Mouse (Mus musculus) CH12.LX (cell line): ENCODE data around the gene I830077J02Rik. TPM values are rescaled to one million over a fixed set of nuclear protein-coding genes. Genes with fewer than 3 reads are reported as not detected.

Source experiments
- DNase-seq: peaks from one replicate; pipeline ENCODE4 v3.0.0-alpha.2; 2013; ENCODE audit errors: extremely low read depth
- H3K27ac ChIP-seq: 2 replicates; pipeline ENCODE4 v1.5.1; 2012; ENCODE audit warnings: low read depth, mild to moderate bottlenecking, control low read depth, moderate library complexity; ENCODE audit not compliant: insufficient read depth
- H3K27me3 ChIP-seq: replicated peaks from 2 replicates; pipeline ENCODE3; 2012; ENCODE audit warnings: inconsistent platforms
- H3K36me3 ChIP-seq, 2 experiments: replicated peaks in 1 of 2; 2 replicates each; pipeline versions ENCODE3 to v1.6.1; 2012; ENCODE audit warnings: inconsistent platforms in 1 of 2, low read length in 1 of 2, mild to moderate bottlenecking in 1 of 2, mixed read lengths in 1 of 2, moderate library complexity in 1 of 2; ENCODE audit not compliant: control insufficient read depth in 1 of 2, insufficient read depth in 1 of 2
- H3K4me1 ChIP-seq, 2 experiments: 2 replicates each; pipeline ENCODE4 v1.6.1; 2012; ENCODE audit warnings: inconsistent platforms in 1 of 2, moderate library complexity in 1 of 2; ENCODE audit not compliant: insufficient read depth in 2 of 2, control insufficient read depth in 1 of 2
- H3K4me2 ChIP-seq: 2 replicates; pipeline ENCODE4 v1.6.1; 2012; ENCODE audit warnings: low read depth, mild to moderate bottlenecking, control low read depth; ENCODE audit not compliant: poor library complexity, insufficient read depth, severe bottlenecking
- H3K4me3 ChIP-seq, 3 experiments: fragments of 150-350 bp in 1 of 3; sonication (generic) in 1 of 3; replicated peaks in 1 of 3; 2 replicates each; pipeline versions ENCODE3 to v1.5.1; 2011 to 2012; ENCODE audit warnings: low read depth in 2 of 3, low read length in 2 of 3, mild to moderate bottlenecking in 2 of 3, moderate library complexity in 2 of 3, control low read depth in 1 of 3, improper control_type of control experiment in 1 of 3, inconsistent platforms in 1 of 3, mixed read lengths in 1 of 3; ENCODE audit not compliant: poor library complexity in 1 of 3
- H3K79me2 ChIP-seq: replicated peaks from 2 replicates; pipeline ENCODE4 v1.6.1; 2012; ENCODE audit warnings: mild to moderate bottlenecking, moderate library complexity; ENCODE audit not compliant: control insufficient read depth, poor library complexity, insufficient read depth, severe bottlenecking; ENCODE audit errors: extremely low read depth
- H3K9ac ChIP-seq: 2 replicates; pipeline ENCODE4 v1.6.1; 2012; ENCODE audit warnings: low read depth, mild to moderate bottlenecking, control low read depth, moderate library complexity; ENCODE audit not compliant: insufficient read depth
- H3K9me3 ChIP-seq: replicated peaks from 2 replicates; pipeline ENCODE3; 2012; ENCODE audit warnings: low read length, inconsistent platforms, mixed read lengths
- BHLHE40 ChIP-seq: IDR thresholded peaks from 2 replicates; pipeline ENCODE4 v1.6.1; 2011; ENCODE audit warnings: mild to moderate bottlenecking, low read depth, low read length, improper control_type of control experiment
- CHD2 ChIP-seq: IDR thresholded peaks from 2 replicates; pipeline ENCODE4 v1.6.1; 2011; ENCODE audit warnings: low read length, improper control_type of control experiment
- CTCF ChIP-seq, 2 experiments: IDR thresholded peaks in 1 of 2; conservative IDR thresholded peaks in 1 of 2; 2 replicates each; pipeline ENCODE4 v1.5.1; 2011 to 2012; ENCODE audit warnings: low read depth in 2 of 2, low read length in 2 of 2, improper control_type of control experiment in 1 of 2, inconsistent platforms in 1 of 2, mild to moderate bottlenecking in 1 of 2, moderate library complexity in 1 of 2
- E2F4 ChIP-seq: IDR thresholded peaks from 2 replicates; pipeline ENCODE4 v1.6.1; 2011; ENCODE audit warnings: low read depth, low read length, improper control_type of control experiment; ENCODE audit not compliant: insufficient replicate concordance
- ELF1 ChIP-seq: IDR thresholded peaks from 2 replicates; pipeline ENCODE4 v1.6.1; 2014; ENCODE audit warnings: low read depth, mild to moderate bottlenecking, inconsistent platforms, low read length, improper control_type of control experiment
- EP300 ChIP-seq: IDR thresholded peaks from 2 replicates; pipeline ENCODE4 v1.6.1; 2011; ENCODE audit warnings: low read length, improper control_type of control experiment
- ETS1 ChIP-seq: conservative IDR thresholded peaks from 2 replicates; pipeline ENCODE4 v1.6.1; 2012; ENCODE audit warnings: low read depth, mild to moderate bottlenecking, inconsistent platforms, low read length, improper control_type of control experiment, moderate library complexity
- GABPA ChIP-seq: IDR thresholded peaks from 2 replicates; pipeline ENCODE4 v1.6.1; 2012; ENCODE audit warnings: low read depth, low read length, improper control_type of control experiment, inconsistent platforms; ENCODE audit not compliant: insufficient replicate concordance
- HCFC1 ChIP-seq: IDR thresholded peaks from 2 replicates; pipeline ENCODE4 v1.6.1; 2012; ENCODE audit warnings: low read depth, mild to moderate bottlenecking, inconsistent platforms, low read length, improper control_type of control experiment
- IRF4 ChIP-seq: IDR thresholded peaks from 2 replicates; pipeline ENCODE4 v1.6.1; 2014; ENCODE audit warnings: low read depth, mild to moderate bottlenecking, inconsistent platforms, low read length, improper control_type of control experiment
- JUND ChIP-seq: conservative IDR thresholded peaks from 2 replicates; pipeline ENCODE4 v1.6.1; 2011; ENCODE audit warnings: low read depth, low read length, improper control_type of control experiment
- KAT2A ChIP-seq: IDR thresholded peaks from 2 replicates; pipeline ENCODE4 v1.6.1; 2012; ENCODE audit warnings: low read length, improper control_type of control experiment, inconsistent platforms; ENCODE audit not compliant: insufficient replicate concordance
- MAFK ChIP-seq: IDR thresholded peaks from 2 replicates; pipeline ENCODE4 v1.6.1; 2011; ENCODE audit warnings: low read length, improper control_type of control experiment; ENCODE audit not compliant: insufficient replicate concordance
- MAX ChIP-seq: IDR thresholded peaks from 2 replicates; pipeline ENCODE4 v1.6.1; 2011; ENCODE audit warnings: low read length, improper control_type of control experiment
- MAZ ChIP-seq: IDR thresholded peaks from 2 replicates; pipeline ENCODE4 v1.6.1; 2012; ENCODE audit warnings: low read depth, mild to moderate bottlenecking, inconsistent platforms, low read length, improper control_type of control experiment, moderate library complexity
- MEF2A ChIP-seq: IDR thresholded peaks from 2 replicates; pipeline ENCODE4 v1.6.1; 2014; ENCODE audit warnings: low read depth, mild to moderate bottlenecking, inconsistent platforms, low read length, improper control_type of control experiment, borderline replicate concordance
- NELFE ChIP-seq: IDR thresholded peaks from 2 replicates; pipeline ENCODE4 v1.6.1; 2011; ENCODE audit warnings: low read depth, low read length, improper control_type of control experiment
- RAD21 ChIP-seq: IDR thresholded peaks from 2 replicates; pipeline ENCODE4 v1.6.1; 2011; ENCODE audit warnings: low read depth, mild to moderate bottlenecking, low read length, improper control_type of control experiment, moderate library complexity
- SMC3 ChIP-seq: IDR thresholded peaks from 2 replicates; pipeline ENCODE4 v1.6.1; 2011; ENCODE audit warnings: low read depth, low read length, improper control_type of control experiment
- TBP ChIP-seq: conservative IDR thresholded peaks from 2 replicates; pipeline ENCODE4 v1.6.1; 2011; ENCODE audit warnings: low read depth, low read length, improper control_type of control experiment
- TCF12 ChIP-seq: IDR thresholded peaks from 2 replicates; pipeline ENCODE4 v1.6.1; 2014; ENCODE audit warnings: low read depth, mild to moderate bottlenecking, inconsistent platforms, low read length, improper control_type of control experiment
- UBTF ChIP-seq: IDR thresholded peaks from 2 replicates; pipeline ENCODE4 v1.6.1; 2012; ENCODE audit warnings: low read depth, mild to moderate bottlenecking, inconsistent platforms, low read length, improper control_type of control experiment, moderate library complexity
- USF2 ChIP-seq: conservative IDR thresholded peaks from 2 replicates; pipeline ENCODE4 v1.6.1; 2011; ENCODE audit warnings: low read depth, low read length, improper control_type of control experiment
- ZC3H11A ChIP-seq: IDR thresholded peaks from 2 replicates; pipeline ENCODE4 v1.6.1; 2012; ENCODE audit warnings: low read depth, mild to moderate bottlenecking, inconsistent platforms, low read length, improper control_type of control experiment
- ZKSCAN1 ChIP-seq: IDR thresholded peaks from 2 replicates; pipeline ENCODE4 v1.6.1; 2012; ENCODE audit warnings: low read depth, inconsistent platforms, low read length, improper control_type of control experiment, borderline replicate concordance
- ZMIZ1 ChIP-seq: IDR thresholded peaks from 2 replicates; pipeline ENCODE4 v1.6.1; 2012; ENCODE audit warnings: low read depth, mild to moderate bottlenecking, inconsistent platforms, low read length, improper control_type of control experiment
- ZNF384 ChIP-seq: IDR thresholded peaks from 2 replicates; pipeline ENCODE4 v1.6.1; 2012; ENCODE audit warnings: low read depth, low read length, improper control_type of control experiment, inconsistent platforms
- dilution Hi-C: fragments of 300-500 bp; cut with MboI; formaldehyde crosslinking; loops from 2 replicates; pipeline ENCODE4 v1.14.3; 2020; ENCODE audit warnings: low sequenced_read_pairs; ENCODE audit not compliant: extremely low pct_unique_long_range_greater_than_20kb, extremely low pct_ligation_motif_present
- in situ Hi-C: fragments of 300-500 bp; cut with MboI; formaldehyde crosslinking; loops from 3 replicates; pipeline ENCODE4 v1.14.3; 2019; ENCODE audit warnings: low sequenced_read_pairs, low pct_ligation_motif_present, low pct_unique_long_range_greater_than_20kb, mixed read lengths
- polyA plus RNA-seq: library from polyadenylated mRNA; unstranded; fragments of >175 nt; gene quantifications from 2 replicates; pipeline ENCODE4 v1.2.1, GENCODE M21; 2012; ENCODE audit warnings: low read depth; ENCODE audit not compliant: insufficient read length
- total RNA-seq, 2 experiments: library from RNA; depleted of rRNA; stranded (reverse); fragments of 300-350 nt in 1 of 2; fragments of >200 nt in 1 of 2; gene quantifications; 2 replicates each; pipeline ENCODE4 v1.2.3; 2012 to 2014

I830077J02Rik gene
- total and polyA plus RNA-seq, 3 experiments, result 1.3 to 10.2 (median 2.9) TPM

DNA sequence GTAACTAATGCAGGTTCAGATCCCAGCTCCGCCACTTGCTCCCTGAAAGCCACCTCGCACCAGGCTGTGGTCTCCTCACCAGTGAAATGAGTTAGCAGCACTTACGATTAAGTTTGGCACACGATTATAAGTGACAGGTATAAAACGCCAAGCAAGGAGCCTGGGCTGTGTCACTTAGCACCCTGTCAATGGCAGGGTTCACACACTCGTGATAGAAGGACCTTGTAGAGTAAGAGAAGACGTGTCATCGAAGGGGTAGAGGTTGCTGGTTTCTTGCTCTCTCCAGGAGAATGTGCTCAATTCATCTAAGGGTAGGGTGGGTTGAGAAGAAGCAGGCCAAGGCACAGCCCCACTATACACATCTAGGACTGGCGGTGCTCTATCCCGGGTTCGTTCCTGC, 33.6 kb downstream of the I830077J02Rik start:
- Histone ChIP-seq H3K4me3 (no peak overlapping the region), H3K9me3 (peaks cover 3% of the 10 kb centered on the region), H3K36me3 (no peaks in the 10 kb centered on the region), H3K79me2 (no peaks in the 10 kb centered on the region), H3K27ac (no peak overlapping the region), H3K4me2 (no peak overlapping the region), H3K4me1 (peaks cover 13 to 51% of the 10 kb centered on the region in 2 experiments), H3K27me3 (no peaks in the 10 kb centered on the region), H3K9ac (no peak overlapping the region)
- DNase-seq, result no peak
- in situ Hi-C loops (loop anchor here (5.0 kb wide), 1 partner anchor 212 kb away; the partner anchor contains the start of gene Ddx20), dilution Hi-C loops (no loop called here)
- TF ChIP-seq MAZ (no peak), SMC3 (no peak), ZKSCAN1 (no peak), ELF1 (no peak), TCF12 (no peak), EP300 (no peak), MAX (no peak), MEF2A (no peak), RAD21 (no peak), CHD2 (no peak), ZNF384 (no peak), MAFK (no peak), TBP (no peak), USF2 (no peak), CTCF (conservative IDR thresholded peaks at IDR 0.05 in 1 of 2, IDR thresholded peaks at IDR 0.05 in 1 of 2; ENCODE audit: low read depth in 2 of 2, low read length in 2 of 2) (no peak), JUND (no peak), UBTF (no peak), ZMIZ1 (no peak), KAT2A (no peak)

DNA sequence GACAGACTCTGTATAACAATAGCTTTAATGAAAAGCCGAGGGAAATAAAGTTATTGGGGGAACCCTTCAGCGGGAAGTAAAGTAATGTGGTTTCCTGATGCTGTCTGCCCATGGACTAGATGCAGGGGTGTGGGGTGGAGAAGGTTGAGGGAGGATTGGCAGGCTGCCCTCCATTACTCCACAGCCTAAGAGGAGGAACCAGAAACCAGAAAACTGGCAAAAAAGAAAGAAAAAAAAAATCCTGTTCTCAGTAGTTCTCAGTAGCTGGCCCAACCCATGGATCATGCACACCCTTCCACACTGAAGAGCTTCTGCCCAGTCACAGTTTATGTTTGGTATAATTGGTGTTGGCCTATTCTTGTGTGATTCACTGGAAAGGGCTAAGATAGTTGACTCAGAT, 34.1 kb downstream of the I830077J02Rik start:
- no peak overlapping the region for H3K4me3 ChIP-seq
- peaks cover 3% of the 10 kb centered on the region for H3K9me3 ChIP-seq
- TF ChIP-seq MAFK (no peak), BHLHE40 (no peak), CTCF (conservative IDR thresholded peaks at IDR 0.05 in 1 of 2, IDR thresholded peaks at IDR 0.05 in 1 of 2; ENCODE audit: low read depth in 2 of 2, low read length in 2 of 2) (no peak), HCFC1 (no peak), NELFE (no peak), ZC3H11A (no peak), IRF4 (no peak), E2F4 (no peak), GABPA (no peak), SMC3 (no peak), TBP (no peak), ETS1 (no peak), KAT2A (no peak)
- H3K79me2 ChIP-seq, result no peaks in the 10 kb centered on the region
- H3K4me2 ChIP-seq, result no peak overlapping the region
- no peaks in the 10 kb centered on the region for H3K36me3 ChIP-seq
- dilution Hi-C loops (no loop called here), in situ Hi-C loops (loop anchor here (5.0 kb wide), 1 partner anchor 211 kb away; the partner anchor contains the start of gene Ddx20)
- DNase-seq, result no peak
- no peak overlapping the region for H3K27ac ChIP-seq
- H3K27me3 ChIP-seq, result no peaks in the 10 kb centered on the region
- peaks cover 13 to 53% of the 10 kb centered on the region in 2 experiments for H3K4me1 ChIP-seq
- H3K9ac ChIP-seq, result no peak overlapping the region
